Mouse (Mus musculus) frontal cortex, adult 2 months (tissue): Measurements from ENCODE around the gene Nhp2. TPM values are rescaled to one million over a fixed set of nuclear protein-coding genes. Genes with fewer than 3 reads are reported as not detected.
"Not testable (repeated sequence)": the region's sequence is repeated elsewhere in the genome, so short reads cannot be mapped to it uniquely, and the experiment has no call there.

Experiments used
- DNase-seq, 2 experiments: peaks; one replicate each; pipeline ENCODE4 v3.0.0; 2022; ENCODE audit warnings: low spot score in 1 of 2; ENCODE audit errors: extremely low spot score in 1 of 2
- polyA plus RNA-seq: library from polyadenylated mRNA; depleted of rRNA; stranded (reverse); fragments of >200 nt; gene quantifications from 2 replicates; pipeline ENCODE4 v1.2.3, GENCODE M21; 2012

Gene Nhp2
- polyA plus RNA-seq, 1 experiment: 68.5 TPM

GRCm38 (mm10) chr11:51605602-51606446 is 13.7 kb upstream of the Nhp2 start:
- peak in 1 of 2 experiments; percentile 82 for DNase-seq

DNA sequence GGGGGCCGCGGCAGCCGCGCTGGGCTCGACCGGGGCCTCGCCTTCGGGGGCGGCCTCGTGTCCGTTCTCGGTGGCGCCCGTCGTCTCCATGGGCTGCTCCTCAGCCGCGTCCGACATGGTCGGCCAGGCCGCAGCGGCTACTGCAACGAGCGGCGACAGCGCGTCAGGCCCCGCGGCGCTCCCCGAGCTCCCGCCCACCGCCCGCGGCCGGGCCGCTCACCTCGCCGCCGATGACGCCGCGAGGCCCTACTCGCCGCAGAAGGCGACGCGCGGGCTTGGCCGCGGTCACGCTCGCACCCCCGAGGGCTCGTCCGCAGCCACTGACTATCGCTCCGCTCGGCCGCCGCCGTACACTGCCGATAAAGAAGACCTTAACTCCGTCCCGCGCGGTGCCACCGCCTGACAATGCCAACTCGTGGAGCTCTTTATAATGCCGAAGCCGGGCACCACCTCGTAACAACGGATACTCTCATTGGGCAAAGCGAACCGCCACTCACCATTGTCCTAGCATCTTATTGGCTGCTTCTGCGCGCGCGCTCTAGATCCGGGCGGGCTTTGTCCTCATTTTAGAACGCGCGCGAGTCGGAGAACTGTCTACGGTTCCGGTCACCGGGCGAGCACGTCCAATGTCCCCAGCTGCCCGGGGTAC is 13.0 kb upstream of the Nhp2 start, which contains the start of gene Hnrnpab:
Gene Hnrnpab (minus strand): TSS at position 401 of the 649 bp plus-strand sequence.
- DNase-seq: peak; percentile 96 to 99

- DNase-seq: no peak
Measured at GRCm38 (mm10) chr11:51607096-51607738, 12.3 kb upstream of the Nhp2 start.

GRCm38 (mm10) chr11:51609266-51609909 is 10.1 kb upstream of the Nhp2 start:
- no peak for DNase-seq

DNA sequence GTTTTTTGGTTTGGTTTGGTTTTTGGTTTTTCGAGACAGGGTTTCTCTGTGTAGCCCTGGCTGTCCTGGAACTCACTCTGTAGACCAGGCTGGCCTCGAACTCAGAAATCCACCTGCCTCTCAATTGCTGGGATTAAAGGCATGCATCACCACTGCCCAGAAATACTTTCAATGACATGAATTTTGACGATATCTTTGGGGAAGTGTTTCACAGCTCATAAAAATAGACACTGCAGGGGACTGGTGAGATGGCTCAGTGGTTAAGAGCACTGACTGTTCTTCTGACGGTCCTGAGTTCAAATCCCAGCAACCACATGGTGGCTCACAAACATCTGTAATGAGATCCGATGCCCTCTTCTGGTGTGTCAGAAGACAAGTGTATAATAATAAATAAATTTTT is 9.6 kb upstream of the Nhp2 start:
- not testable (repeated sequence) for DNase-seq

DNA sequence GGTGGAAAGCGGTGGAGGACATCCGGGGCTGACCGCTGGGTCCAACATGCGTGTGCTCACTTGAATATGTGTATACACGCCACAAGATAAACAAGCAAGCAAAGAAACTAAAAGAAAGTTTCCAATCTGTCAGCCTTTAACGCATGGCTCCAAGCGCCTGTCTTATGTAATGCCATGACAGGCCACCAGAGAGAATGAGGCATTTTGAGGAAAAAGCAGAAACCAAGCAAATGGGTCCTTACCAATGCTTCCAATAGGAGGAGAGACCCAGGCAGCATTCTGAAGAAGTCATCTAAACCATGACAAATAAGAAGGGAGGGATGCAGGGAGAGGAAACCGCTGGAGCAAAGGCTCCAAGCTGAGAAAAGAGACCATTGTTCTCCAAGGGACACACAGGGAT is 5.3 kb upstream of the Nhp2 start:
- no peak for DNase-seq

DNA sequence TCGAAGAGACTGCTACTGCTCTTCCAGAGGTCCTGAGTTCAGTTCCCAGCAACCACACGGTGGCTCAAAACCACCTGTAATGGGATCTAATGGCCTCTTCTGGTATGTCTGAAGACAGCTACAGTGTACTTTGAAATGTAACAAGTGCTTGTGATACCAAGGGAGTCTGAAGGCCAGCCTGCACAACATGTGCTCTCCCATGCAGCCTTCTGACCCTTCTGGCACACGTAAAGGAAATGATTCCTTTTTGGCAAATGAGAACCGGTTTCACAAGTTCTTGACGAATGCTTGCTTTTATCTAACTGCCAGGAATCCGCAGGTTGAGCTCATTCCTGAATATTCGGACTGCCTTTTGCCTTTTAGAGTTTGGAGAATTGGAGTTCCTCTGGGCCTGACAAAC is 4.4 kb upstream of the Nhp2 start:
- DNase-seq: no peak

DNA sequence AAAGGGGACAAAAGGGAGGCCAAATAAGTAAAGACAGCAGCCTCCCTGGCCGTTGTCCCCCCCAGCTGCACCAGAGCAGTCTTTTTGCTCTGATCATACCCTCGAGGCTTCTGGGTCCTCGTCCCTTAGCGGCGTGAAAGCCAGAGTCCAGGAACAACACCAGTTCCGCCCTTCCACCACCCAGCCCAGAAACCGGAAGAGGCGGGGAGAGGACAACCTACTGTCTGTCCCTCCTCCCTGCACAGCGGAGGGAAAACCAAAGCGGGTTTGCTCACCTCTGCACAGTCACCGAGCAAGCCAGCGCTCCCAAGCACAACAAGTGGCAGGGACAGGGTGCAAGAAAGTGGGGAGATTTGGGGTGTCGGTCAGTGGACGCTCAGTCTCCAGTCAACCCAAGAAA is 3.9 kb upstream of the Nhp2 start:
- DNase-seq: peak in 1 of 2 experiments; percentile 50

DNA sequence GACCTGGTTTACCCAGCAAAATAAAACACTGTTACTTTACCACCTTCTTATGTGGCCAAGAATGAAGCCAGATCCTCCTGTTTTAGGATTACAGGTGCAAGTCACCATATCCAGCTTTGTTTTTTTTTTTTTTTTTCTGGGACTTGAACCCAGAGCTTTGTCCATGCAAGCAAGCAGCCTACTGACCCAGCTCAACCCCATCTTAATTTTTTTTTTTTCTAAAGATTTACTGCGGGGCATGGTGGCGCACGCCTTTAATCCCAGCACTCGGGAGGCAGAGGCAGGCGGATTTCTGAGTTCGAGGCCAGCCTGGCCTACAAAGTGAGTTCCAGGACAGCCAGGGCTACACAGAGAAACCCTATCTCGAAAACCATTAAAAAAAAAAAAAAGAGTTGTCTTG is 3.4 kb upstream of the Nhp2 start:
- DNase-seq: not testable (repeated sequence)

DNA sequence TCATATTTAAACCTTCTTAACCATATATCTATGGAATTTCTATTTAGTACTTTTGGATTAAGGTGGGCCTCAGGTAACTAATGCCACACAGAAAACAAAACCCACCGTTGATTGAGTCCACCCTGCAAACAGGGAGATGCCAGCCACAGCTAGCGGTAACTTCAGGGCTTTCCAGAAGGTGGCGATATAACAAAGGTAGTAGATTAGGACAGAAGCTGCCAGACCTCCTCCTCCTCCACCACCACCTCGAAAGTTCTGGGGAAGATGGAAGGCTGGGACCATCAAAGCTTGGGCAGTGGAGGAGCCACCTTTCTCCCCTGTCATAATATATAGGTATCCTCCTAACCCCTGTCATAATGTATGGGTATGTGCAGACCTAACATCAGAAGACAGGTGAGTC is 1.8 kb upstream of the Nhp2 start:
- peak in 1 of 2 experiments; percentile 89 for DNase-seq

DNA sequence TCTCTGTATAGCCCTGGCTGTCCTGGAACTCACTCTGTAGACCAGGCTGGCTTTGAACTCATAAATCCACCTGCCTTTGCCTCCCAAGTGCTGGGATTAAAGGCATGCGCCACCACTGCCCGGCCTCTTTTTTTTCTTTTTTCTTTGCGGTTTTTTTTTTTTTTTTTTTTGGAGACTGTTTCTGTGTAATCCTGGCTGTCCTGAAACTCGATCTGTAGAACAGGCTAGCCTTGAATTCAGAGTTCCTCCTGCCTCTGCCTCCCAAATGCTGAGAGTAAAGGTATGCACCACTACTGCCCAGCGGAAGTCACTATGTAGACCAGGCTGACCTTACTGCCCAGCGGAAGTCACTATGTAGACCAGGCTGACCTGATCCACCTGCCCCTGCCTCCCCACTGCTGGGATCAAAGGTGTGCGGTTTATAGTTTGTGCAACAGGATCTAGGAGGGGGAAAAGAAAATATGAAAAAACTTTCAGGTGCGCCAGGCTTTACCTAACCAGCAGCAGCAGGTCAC is 584 bp upstream of the Nhp2 start:
- DNase-seq: no peak

DNA sequence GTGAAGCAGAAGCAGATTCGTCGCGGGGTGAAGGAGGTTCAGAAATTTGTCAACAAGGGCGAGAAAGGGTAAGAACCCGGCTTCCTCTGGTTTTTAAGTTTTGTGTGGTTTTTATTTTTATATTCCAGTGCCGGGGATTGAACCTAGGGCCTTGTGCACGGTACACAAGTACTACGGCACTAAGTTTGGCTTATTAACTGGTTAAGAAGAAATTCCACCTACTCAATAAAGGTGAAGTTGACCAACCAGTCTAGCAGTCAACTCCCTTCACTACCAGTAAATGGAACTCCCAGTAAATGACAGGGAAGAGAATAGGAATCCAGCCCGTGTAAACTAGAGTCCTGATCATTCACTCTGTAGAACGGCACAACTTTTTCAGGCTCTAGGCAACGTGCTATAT is 549 bp downstream of the Nhp2 start:
- no peak for DNase-seq

GRCm38 (mm10) chr11:51621776-51622175 is 2.2 kb downstream of the Nhp2 start:
- no peak for DNase-seq

DNA sequence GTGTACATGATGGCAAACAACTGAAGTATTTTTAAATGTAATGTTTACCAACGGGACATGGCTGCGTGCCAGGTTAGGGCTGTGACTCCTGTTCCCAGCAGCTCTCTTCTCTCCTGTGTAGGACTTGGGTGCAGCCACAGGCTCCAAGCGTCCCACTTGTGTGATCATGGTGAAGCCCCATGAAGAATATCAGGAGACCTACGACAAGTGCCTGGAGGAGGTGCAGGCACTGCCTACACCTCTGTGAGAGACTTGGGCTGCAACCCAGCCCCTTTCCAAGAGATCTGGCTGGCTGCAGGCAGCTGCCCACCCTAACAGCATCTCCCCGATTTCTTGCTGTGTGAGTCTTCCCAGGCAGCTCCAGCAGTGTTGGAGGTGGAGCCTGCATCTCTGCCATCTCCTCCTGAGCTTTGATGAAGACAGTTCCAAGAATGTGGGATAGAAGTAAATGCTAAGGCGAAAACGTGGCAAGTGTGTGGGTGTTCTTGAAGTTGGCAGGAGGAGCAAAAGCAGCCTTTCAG is 3.5 kb downstream of the Nhp2 start:
- peak; percentile 90 to 92 for DNase-seq

GRCm38 (mm10) chr11:51625187-51625820 is 5.8 kb downstream of the Nhp2 start:
- no peak for DNase-seq

GRCm38 (mm10) chr11:51627425-51627824 is 7.9 kb downstream of the Nhp2 start:
- peak in 1 of 2 experiments; percentile 46 for DNase-seq

DNA sequence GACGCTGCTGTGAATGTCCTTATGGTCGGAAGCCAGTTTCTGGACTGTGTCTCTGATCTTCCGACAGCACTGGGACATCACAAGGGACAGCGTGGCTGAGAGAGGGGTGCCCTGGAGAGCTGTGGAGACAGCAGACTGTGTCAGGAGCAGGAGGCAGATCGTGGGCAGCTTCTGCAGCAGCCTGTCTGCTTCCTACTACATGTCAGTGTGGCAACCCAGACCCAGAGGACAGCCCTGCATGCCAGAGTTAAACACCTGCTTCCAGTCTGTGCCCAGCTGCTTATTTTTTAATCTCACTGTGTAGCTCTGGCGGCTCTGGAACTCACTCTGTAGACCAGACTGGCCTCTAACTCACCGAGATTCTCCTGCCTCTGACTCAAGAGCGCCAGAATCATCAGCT is 8.4 kb downstream of the Nhp2 start:
- no peak for DNase-seq

- DNase-seq: peak; percentile 70 to 77
Measured at GRCm38 (mm10) chr11:51629651-51630314, 10.2 kb downstream of the Nhp2 start.

GRCm38 (mm10) chr11:51632130-51632753 is 12.7 kb downstream of the Nhp2 start:
- no peak for DNase-seq
